Mouse (Mus musculus) cerebellum, adult 18-20 months (tissue): ENCODE measurements around the gene Vmn1r237.

Source experiments
- DNase-seq, 2 experiments: peaks; one replicate each; pipeline ENCODE4 v3.0.0; 2021

Vmn1r237 gene

GRCm38 (mm10) chr17:21311565-21311964, at the start of gene Vmn1r237:
TSS of gene Vmn1r237 (plus strand) at chr17:21311865.
- DNase-seq: no peak

GRCm38 (mm10) chr17:21272103-21272502, 39.6 kb upstream of the Vmn1r237 start:
- DNase-seq: peak; percentile 41 to 72

GRCm38 (mm10) chr17:21282642-21283041, 29.0 kb upstream of the Vmn1r237 start, which contains the start of gene Vmn1r236:
TSS of gene Vmn1r236 (plus strand) at chr17:21282942.
- no peak for DNase-seq

- DNase-seq: no peak
Measured at GRCm38 (mm10) chr17:21284395-21284794, 27.3 kb upstream of the Vmn1r237 start.

- no peak for DNase-seq
Measured at GRCm38 (mm10) chr17:21289695-21290094, 22.0 kb upstream of the Vmn1r237 start.
